Mouse (Mus musculus) kidney, adult 2 months (tissue): ENCODE measurements around the gene Cacna1b.

Experiments
- CTCF ChIP-seq: fragments of 200-500 bp; conservative IDR thresholded peaks from 2 replicates; pipeline ENCODE4 v1.5.1; 2011; ENCODE audit warnings: low read depth, mild to moderate bottlenecking, control low read depth, low read length, moderate library complexity, mixed read lengths; ENCODE audit not compliant: insufficient read depth, insufficient read length
- POLR2A ChIP-seq: fragments of 200-500 bp; IDR thresholded peaks from one replicate; pipeline ENCODE4 v1.6.1; 2011; ENCODE audit warnings: low read depth, low read length, control low read depth

- TF ChIP-seq CTCF (no peak), POLR2A (no peak)
Measured at GRCm38 (mm10) chr2:24718906-24719305, 44.0 kb downstream of the Cacna1b start.
